Mouse (Mus musculus): ENCODE data around the gene Ulk2.

DNA sequence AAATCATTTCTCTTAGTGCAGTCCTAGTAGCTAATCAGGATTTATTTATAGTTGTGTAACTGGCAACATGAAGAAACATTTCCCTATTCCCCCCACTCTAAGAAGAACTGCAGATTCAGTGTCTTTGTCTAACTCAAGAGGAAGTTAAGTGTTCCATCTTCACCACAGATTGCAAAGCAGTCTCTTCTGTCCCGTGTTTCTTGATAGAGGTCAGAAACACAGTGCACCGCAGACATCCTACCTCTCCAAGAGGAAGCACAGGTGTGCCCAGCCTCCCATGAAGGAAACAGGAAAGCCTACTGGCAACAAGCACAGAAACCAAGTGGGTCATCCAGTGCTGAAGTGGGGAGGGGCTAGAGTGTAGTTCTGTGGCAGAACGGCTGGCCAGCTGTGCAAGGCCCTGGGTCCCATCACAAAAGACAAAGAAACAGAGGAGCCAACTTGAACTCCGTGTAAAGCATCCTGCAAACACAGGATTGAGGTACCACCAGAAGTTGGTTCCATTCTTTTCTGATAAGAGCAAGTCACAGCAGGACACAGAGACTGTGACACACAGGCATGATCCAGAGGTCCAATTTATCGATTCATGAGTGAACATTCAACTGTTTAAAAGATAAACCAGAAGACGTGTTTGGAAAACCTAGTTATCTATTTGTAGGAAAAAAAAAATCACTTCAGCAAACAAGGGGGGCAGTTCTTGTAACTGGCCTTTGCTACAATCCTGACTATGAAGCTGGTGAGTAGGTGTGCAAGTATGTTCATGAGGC lies 7.1 kb upstream of the Ulk2 start:
- no peak for TF ChIP-seq CTCF (IDR thresholded peaks at IDR 0.05; ENCODE audit: extremely low read depth, insufficient read length, insufficient replicate concordance, low read depth, low read length)
- TF ChIP-seq POLR2A (IDR thresholded peaks at IDR 0.05; ENCODE audit: low read depth, low read length) = no peak
